Mouse (Mus musculus): ENCODE results near the gene Chil1. TPM values are rescaled to one million over a fixed set of nuclear protein-coding genes. Genes with fewer than 3 reads are reported as not detected.
A peak's percentile ranks its signal among the peaks of the same experiment; 100 is the strongest.

The Chil1 gene
- polyA plus RNA-seq, 1 experiment from 2014 or later, result 4.4 TPM

GRCm38 (mm10) chr1:134232778-134233531 is 51.0 kb downstream of the Chil1 start:
- Histone ChIP-seq H3K9me3 (no peaks in the 10 kb centered on the region), H3K4me2 (no peak overlapping the region), H3K27ac (no peak overlapping the region), H3K4me1 (replicated peaks) (peaks cover 24% of the 10 kb centered on the region), H3K9ac (replicated peaks) (no peak overlapping the region), H3K4me3 (replicated peaks) (no peak overlapping the region), H3K27me3 (peaks cover 56% of the 10 kb centered on the region), H3K36me3 (no peaks in the 10 kb centered on the region)
- 53% methylated on average over 12 of the region's 12 CpGs for WGBS
- ATAC-seq (ENCODE audit: insufficient number of reproducible peaks, insufficient read depth, low FRiP score, low TSS enrichment, low read depth), result no peak

- no peaks in the 10 kb centered on the region for H3K9me3 ChIP-seq
- no peak overlapping the region for H3K9ac ChIP-seq (replicated peaks)
- ATAC-seq (ENCODE audit: insufficient number of reproducible peaks, insufficient read depth, low FRiP score, low TSS enrichment, low read depth), result no peak
- H3K4me2 ChIP-seq, result peak overlapping the region; percentile 97
- peaks cover 56% of the 10 kb centered on the region for H3K27me3 ChIP-seq
- H3K27ac ChIP-seq, result no peak overlapping the region
- peaks cover 24% of the 10 kb centered on the region for H3K4me1 ChIP-seq (replicated peaks)
- WGBS, result 42% methylated on average over 19 of the region's 19 CpGs
- no peaks in the 10 kb centered on the region for H3K36me3 ChIP-seq
- H3K4me3 ChIP-seq (replicated peaks), result peak overlapping the region; percentile 52
Measured at GRCm38 (mm10) chr1:134233681-134234454, 51.9 kb downstream of the Chil1 start.

- no peak overlapping the region for H3K27ac ChIP-seq
- WGBS, result 2% methylated on average over 41 of the region's 41 CpGs
- peak overlapping the region; percentile 52 for H3K4me3 ChIP-seq (replicated peaks)
- peak; percentile 35; the same call in 1 of the 2 replicates for ATAC-seq (ENCODE audit: insufficient number of reproducible peaks, insufficient read depth, low FRiP score, low TSS enrichment, low read depth)
- H3K27me3 ChIP-seq, result peaks cover 59% of the 10 kb centered on the region
- peak overlapping the region; percentile 97 for H3K4me2 ChIP-seq
- H3K9ac ChIP-seq (replicated peaks), result peak overlapping the region; percentile 50
- H3K4me1 ChIP-seq (replicated peaks), result peaks cover 24% of the 10 kb centered on the region
- H3K36me3 ChIP-seq, result no peaks in the 10 kb centered on the region
- no peaks in the 10 kb centered on the region for H3K9me3 ChIP-seq
Measured at GRCm38 (mm10) chr1:134234455-134235390, 52.7 kb downstream of the Chil1 start.

- H3K36me3 ChIP-seq, result no peaks in the 10 kb centered on the region
- WGBS, result 1% methylated on average over 33 of the region's 37 CpGs
- H3K9ac ChIP-seq (replicated peaks), result peak within 1 kb of the TSS; percentile 50
- no peak for ATAC-seq (ENCODE audit: insufficient number of reproducible peaks, insufficient read depth, low FRiP score, low TSS enrichment, low read depth)
- peak within 1 kb of the TSS; percentile 97 for H3K4me2 ChIP-seq
- peaks cover 59% of the 10 kb centered on the region for H3K27me3 ChIP-seq
- no peak within 1 kb of the TSS for H3K27ac ChIP-seq
- H3K4me1 ChIP-seq (replicated peaks), result peaks cover 24% of the 10 kb centered on the region
- no peaks in the 10 kb centered on the region for H3K9me3 ChIP-seq
- peak within 1 kb of the TSS; percentile 52 for H3K4me3 ChIP-seq (replicated peaks)
Measured at GRCm38 (mm10) chr1:134235391-134235921, 53.5 kb downstream of the Chil1 start, which contains the start of gene Adora1. Adora1 (minus strand) TSS chr1:134235431.

- Histone ChIP-seq H3K4me1 (replicated peaks) (peaks cover 24% of the 10 kb centered on the region), H3K27me3 (peaks cover 59% of the 10 kb centered on the region), H3K9me3 (no peaks in the 10 kb centered on the region), H3K4me2 (peak overlapping the region; percentile 97; the same call in 1 of the 2 replicates), H3K4me3 (replicated peaks) (peak overlapping the region; percentile 52; the same call in 1 of the 2 replicates), H3K36me3 (no peaks in the 10 kb centered on the region), H3K9ac (replicated peaks) (no peak overlapping the region), H3K27ac (no peak overlapping the region)
- WGBS, result 26% methylated on average over 3 of the region's 3 CpGs
- ATAC-seq (ENCODE audit: insufficient number of reproducible peaks, insufficient read depth, low FRiP score, low TSS enrichment, low read depth), result no peak
Measured at GRCm38 (mm10) chr1:134236142-134236541, 54.2 kb downstream of the Chil1 start.

GRCm38 (mm10) chr1:134237438-134237837 is 55.5 kb downstream of the Chil1 start:
- Histone ChIP-seq H3K9ac (replicated peaks) (no peak overlapping the region), H3K4me3 (replicated peaks) (no peak overlapping the region), H3K36me3 (no peaks in the 10 kb centered on the region), H3K4me2 (no peak overlapping the region), H3K4me1 (replicated peaks) (peaks cover 23% of the 10 kb centered on the region), H3K27ac (no peak overlapping the region), H3K9me3 (no peaks in the 10 kb centered on the region), H3K27me3 (peaks cover 65% of the 10 kb centered on the region)
- ATAC-seq (ENCODE audit: insufficient number of reproducible peaks, insufficient read depth, low FRiP score, low TSS enrichment, low read depth), result no peak
- WGBS, result 90% methylated on average over 3 of the region's 3 CpGs

Other genes with a start within 250 kb of the Chil1 start
- gene Fmod, start 144.9 kb upstream of the Chil1 start, polyA plus RNA-seq (2016; fragmentation: Nextera tagmentation; extraction: Ambion mirVana), result 12.6 and 14.8 TPM in 2 replicates
- gene Btg2, start 103.1 kb upstream of the Chil1 start, polyA plus RNA-seq (2016; fragmentation: Nextera tagmentation; extraction: Ambion mirVana), result 26.7 and 28.1 TPM in 2 replicates
- not detected in 2 replicates for gene Chit1, start 70.9 kb upstream of the Chil1 start, polyA plus RNA-seq (2016; fragmentation: Nextera tagmentation; extraction: Ambion mirVana)
- gene Mybph, start 11.3 kb downstream of the Chil1 start, polyA plus RNA-seq (2016; fragmentation: Nextera tagmentation; extraction: Ambion mirVana), result 38.8 and 41.9 TPM in 2 replicates
- gene Adora1, start 53.3 kb downstream of the Chil1 start, polyA plus RNA-seq (2016; fragmentation: Nextera tagmentation; extraction: Ambion mirVana), result 1.5 and 3.0 TPM in 2 replicates
- 108 and 119 TPM in 2 replicates for gene Myog, start 107.8 kb downstream of the Chil1 start, polyA plus RNA-seq (2016; fragmentation: Nextera tagmentation; extraction: Ambion mirVana)
- gene Ppfia4, start 150.8 kb downstream of the Chil1 start, polyA plus RNA-seq (2016; fragmentation: Nextera tagmentation; extraction: Ambion mirVana), result 6.5 and 6.7 TPM in 2 replicates
- 96.6 and 99.3 TPM in 2 replicates for gene Tmem183a, start 179.8 kb downstream of the Chil1 start, polyA plus RNA-seq (2016; fragmentation: Nextera tagmentation; extraction: Ambion mirVana)
- gene 4933406M09Rik, start 203.8 kb downstream of the Chil1 start, polyA plus RNA-seq (2016; fragmentation: Nextera tagmentation; extraction: Ambion mirVana), result not detected in 2 replicates
- gene Cyb5r1, start 223.4 kb downstream of the Chil1 start, polyA plus RNA-seq (2016; fragmentation: Nextera tagmentation; extraction: Ambion mirVana), result 42.6 and 44.0 TPM in 2 replicates
- 80.7 and 86.4 TPM in 2 replicates for gene Adipor1, start 233.2 kb downstream of the Chil1 start, polyA plus RNA-seq (2016; fragmentation: Nextera tagmentation; extraction: Ambion mirVana)

Measured in limb, embryonic 12.5 days (tissue).